Mouse (Mus musculus) forebrain, embryonic 10.5 days (tissue): ENCODE data around the gene Plekhf1. TPM values are rescaled to one million over a fixed set of nuclear protein-coding genes. Genes with fewer than 3 reads are reported as not detected.
A peak's percentile ranks its signal among the peaks of the same experiment; 100 is the strongest.

ENCODE experiments used
- DNase-seq: peaks from one replicate; pipeline ENCODE4 v3.0.0-alpha.2; 2017; ENCODE audit warnings: low spot score; ENCODE audit errors: extremely low spot score
- H3K27ac ChIP-seq: fragments of 300-500 bp; sonication (generic); 2 replicates; pipeline ENCODE4 v1.5.1; 2016; ENCODE audit warnings: mild to moderate bottlenecking
- H3K27me3 ChIP-seq: fragments of 300-500 bp; sonication (generic); 2 replicates; pipeline ENCODE4 v1.6.1; 2016; ENCODE audit warnings: mild to moderate bottlenecking; ENCODE audit not compliant: poor library complexity, severe bottlenecking
- H3K36me3 ChIP-seq: fragments of 300-500 bp; sonication (generic); replicated peaks from 2 replicates; pipeline ENCODE4 v1.6.1; 2016; ENCODE audit warnings: mild to moderate bottlenecking, moderate library complexity
- H3K4me1 ChIP-seq: fragments of 300-500 bp; sonication (generic); 2 replicates; pipeline ENCODE4 v1.6.1; 2016
- H3K4me3 ChIP-seq: fragments of 300-500 bp; sonication (generic); 2 replicates; pipeline ENCODE4 v1.5.1; 2016; ENCODE audit warnings: mild to moderate bottlenecking, moderate library complexity
- H3K9me3 ChIP-seq: fragments of 300-500 bp; sonication (generic); 2 replicates; pipeline ENCODE4 v1.6.1; 2016; ENCODE audit warnings: mild to moderate bottlenecking, moderate library complexity
- WGBS: fragments of 180-500 bp; shearing (Covaris S2); methylation state at CpG from one replicate; pipeline ENCODE4 v1.1.7; 2016; 5-methylcytosine and 5-hydroxymethylcytosine counted together
- polyA plus RNA-seq: library from polyadenylated mRNA; unstranded; fragments of >200 nt; fragmentation: Nextera tagmentation; extraction: Ambion mirVana; gene quantifications from 2 replicates; pipeline ENCODE4 v1.2.1, GENCODE M21; 2016

Plekhf1 gene
- polyA plus RNA-seq, 1 experiment from 2014 or later: 2.6 TPM

- no peak for DNase-seq
- WGBS: 59% methylated on average over 8 of the region's 8 CpGs
- no peaks in the 10 kb centered on the region for H3K9me3 ChIP-seq
- H3K4me1 ChIP-seq: no peaks in the 10 kb centered on the region; the same call in 1 of the 2 replicates
- H3K27ac ChIP-seq: no peak overlapping the region
- no peak overlapping the region for H3K4me3 ChIP-seq
- no peaks in the 10 kb centered on the region for H3K27me3 ChIP-seq
- H3K36me3 ChIP-seq: peaks cover 8% of the 10 kb centered on the region; the same call in 1 of the 2 replicates
Observed at GRCm38 (mm10) chr7:38191146-38191545, 36.7 kb downstream of the Plekhf1 start.

DNA sequence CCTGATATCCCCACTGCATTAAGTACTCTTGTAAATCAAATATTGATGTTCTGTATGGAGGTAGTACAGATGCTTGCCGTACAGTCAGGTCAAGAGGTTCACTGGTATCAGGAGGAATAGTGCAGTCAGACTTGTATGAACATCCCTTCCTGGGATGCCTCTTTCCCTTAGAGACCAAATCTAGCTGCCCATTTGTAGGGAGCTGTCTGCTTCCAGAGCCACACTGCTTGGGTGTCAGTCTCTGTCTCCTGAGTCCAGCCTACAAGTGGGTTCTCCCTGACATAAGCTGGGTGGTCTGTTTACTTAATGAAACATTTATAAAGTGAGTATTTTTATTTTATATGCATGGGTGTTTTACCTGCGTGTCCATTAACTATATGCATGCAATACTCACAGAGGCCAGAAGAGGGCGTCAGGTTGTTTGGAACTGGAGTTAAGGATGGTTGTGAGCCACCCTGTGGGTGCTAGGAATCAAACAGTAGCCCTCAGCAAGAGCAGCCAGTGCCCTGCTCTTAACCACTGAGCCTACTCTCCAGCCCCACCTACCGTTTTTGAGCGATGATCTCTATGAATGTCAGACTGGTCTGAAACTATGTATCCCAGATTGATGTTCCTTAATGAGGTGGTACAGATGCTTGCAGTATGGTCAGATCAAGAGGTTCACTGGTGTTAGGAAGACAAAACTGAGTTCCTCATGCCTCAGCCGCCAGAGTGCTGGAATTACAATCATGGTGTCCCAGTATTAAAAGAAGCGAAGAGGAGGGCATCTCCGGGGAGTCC lies 37.6 kb downstream of the Plekhf1 start:
- H3K4me3 ChIP-seq: no peak overlapping the region
- H3K4me1 ChIP-seq: no peaks in the 10 kb centered on the region; the same call in 1 of the 2 replicates
- no peak for DNase-seq
- H3K9me3 ChIP-seq: no peaks in the 10 kb centered on the region
- no peak overlapping the region for H3K27ac ChIP-seq
- 91% methylated on average over 8 of the region's 8 CpGs for WGBS
- H3K36me3 ChIP-seq: peaks cover 8% of the 10 kb centered on the region; the same call in 1 of the 2 replicates
- H3K27me3 ChIP-seq: no peaks in the 10 kb centered on the region

DNA sequence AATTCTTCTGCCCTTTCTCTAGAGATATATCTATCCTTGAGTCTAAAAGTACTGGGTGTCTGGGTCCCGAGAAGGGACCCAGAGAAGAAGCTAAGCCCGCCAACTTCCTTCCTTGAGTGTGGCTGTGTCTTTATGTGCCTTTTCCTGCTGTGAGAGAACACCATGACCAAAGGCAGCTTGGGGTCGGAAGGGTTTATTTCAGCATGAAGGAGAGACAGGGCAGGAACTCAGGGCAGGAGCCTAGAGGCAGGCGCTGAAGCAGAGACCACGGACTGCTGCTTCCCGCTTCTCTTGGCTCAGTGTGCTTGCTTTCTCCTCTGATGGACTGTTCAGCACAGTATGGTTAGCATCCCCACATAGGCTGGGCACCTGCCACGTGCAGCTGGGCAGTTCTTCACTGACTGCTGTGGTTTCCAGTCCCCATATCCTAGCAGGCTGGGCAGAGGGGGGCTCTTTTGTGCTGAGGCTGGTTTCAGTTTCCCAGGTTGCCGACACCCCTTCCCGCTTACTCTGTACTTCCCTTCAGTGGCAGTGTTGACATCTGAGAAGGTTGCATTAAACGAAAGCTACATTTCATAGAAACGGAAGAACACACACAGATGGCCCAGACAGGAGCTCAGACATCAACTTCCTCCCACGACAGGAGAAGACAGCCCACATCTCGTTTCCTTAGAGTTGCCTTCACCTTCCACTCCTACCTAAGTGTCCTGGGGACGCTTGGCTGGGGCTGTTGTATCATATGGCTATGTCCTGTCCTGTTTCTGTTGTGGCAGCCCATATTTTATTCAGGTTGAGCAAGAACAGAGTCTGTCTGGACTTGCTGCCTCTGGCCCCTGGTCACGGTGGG lies 38.5 kb downstream of the Plekhf1 start:
- DNase-seq: no peak
- WGBS: 85% methylated on average over 15 of the region's 15 CpGs
- Histone ChIP-seq H3K9me3 (no peaks in the 10 kb centered on the region), H3K4me1 (peaks cover 4% of the 10 kb centered on the region), H3K27ac (no peak overlapping the region), H3K36me3 (peaks cover 8% of the 10 kb centered on the region; the same call in 1 of the 2 replicates), H3K27me3 (no peaks in the 10 kb centered on the region), H3K4me3 (no peak overlapping the region)

GRCm38 (mm10) chr7:38188281-38189075 lies 39.3 kb downstream of the Plekhf1 start:
- DNase-seq: no peak

DNA sequence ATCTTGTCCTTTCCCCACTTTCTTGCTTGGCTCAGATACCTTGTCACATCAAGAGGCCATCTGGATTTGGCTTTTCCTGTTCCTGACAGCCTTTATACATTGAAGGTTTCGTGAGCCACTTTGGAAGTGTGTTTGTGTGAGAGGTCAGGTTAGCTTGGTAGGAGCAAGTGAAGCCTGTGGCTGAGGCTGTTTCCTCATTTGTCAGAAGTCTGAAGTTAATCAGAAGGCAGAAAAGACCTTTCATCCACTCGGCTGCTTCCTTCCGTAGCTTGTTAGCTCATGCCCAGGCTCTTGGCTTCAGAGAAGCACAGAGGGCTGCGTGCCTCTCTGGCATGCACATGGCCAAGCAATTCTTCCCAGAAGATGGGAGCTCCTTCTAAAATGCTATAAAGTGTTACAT lies 40.0 kb downstream of the Plekhf1 start:
- Histone ChIP-seq H3K27ac (no peak overlapping the region), H3K27me3 (no peaks in the 10 kb centered on the region), H3K36me3 (peaks cover 8% of the 10 kb centered on the region; the same call in 1 of the 2 replicates), H3K9me3 (no peaks in the 10 kb centered on the region), H3K4me1 (peaks cover 20% of the 10 kb centered on the region), H3K4me3 (no peak overlapping the region)
- 90% methylated on average over 4 of the region's 4 CpGs for WGBS
- no peak for DNase-seq

More at GRCm38 (mm10) chr7:38188281-38189075, 39.3 kb downstream of the Plekhf1 start:
- H3K9me3 ChIP-seq: no peaks in the 10 kb centered on the region
- H3K4me3 ChIP-seq: no peak overlapping the region
- H3K27me3 ChIP-seq: no peaks in the 10 kb centered on the region
- H3K36me3 ChIP-seq: peaks cover 8% of the 10 kb centered on the region; the same call in 1 of the 2 replicates
- peaks cover 13% of the 10 kb centered on the region for H3K4me1 ChIP-seq
- H3K27ac ChIP-seq: no peak overlapping the region
- WGBS: 90% methylated on average over 8 of the region's 8 CpGs

- Histone ChIP-seq H3K27ac (no peak overlapping the region), H3K4me3 (no peak overlapping the region), H3K36me3 (peaks cover 8% of the 10 kb centered on the region; the same call in 1 of the 2 replicates), H3K27me3 (no peaks in the 10 kb centered on the region), H3K4me1 (peaks cover 22% of the 10 kb centered on the region), H3K9me3 (no peaks in the 10 kb centered on the region)
- 75% methylated on average over 4 of the region's 4 CpGs for WGBS
- no peak for DNase-seq
Observed at GRCm38 (mm10) chr7:38186861-38187260, 41.0 kb downstream of the Plekhf1 start.

DNA sequence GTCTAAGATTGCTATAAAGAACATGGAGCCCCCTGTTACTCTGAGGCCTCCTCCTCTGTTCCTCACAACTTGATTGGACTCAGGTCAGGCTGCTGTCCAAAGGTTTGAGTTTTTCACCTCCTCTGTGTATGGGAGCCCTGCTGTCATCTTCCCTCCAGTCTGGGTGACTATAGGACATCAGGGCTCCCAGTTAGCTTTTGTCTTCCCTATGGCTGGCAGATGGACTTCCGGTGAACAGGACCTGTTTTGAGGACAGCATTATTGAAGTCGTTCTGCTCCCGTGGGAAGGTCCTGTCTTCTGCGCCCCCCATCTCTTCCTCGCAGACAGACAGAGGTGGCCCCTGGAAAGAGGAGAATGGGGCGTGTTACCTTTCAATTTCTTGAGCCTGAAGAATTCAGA lies 43.0 kb downstream of the Plekhf1 start:
- Histone ChIP-seq H3K27ac (no peak overlapping the region), H3K27me3 (no peaks in the 10 kb centered on the region), H3K36me3 (0 out of 2 replicates have a peak, but pooled peaks cover 1% of the 10 kb centered on the region), H3K4me1 (peaks cover 22% of the 10 kb centered on the region), H3K4me3 (no peak overlapping the region), H3K9me3 (no peaks in the 10 kb centered on the region)
- 90% methylated on average over 6 of the region's 6 CpGs for WGBS
- no peak for DNase-seq

GRCm38 (mm10) chr7:38184418-38184745 lies 43.4 kb downstream of the Plekhf1 start:
- 73% methylated on average over 1 of the region's 1 CpGs for WGBS
- H3K27me3 ChIP-seq: no peaks in the 10 kb centered on the region
- H3K4me1 ChIP-seq: peaks cover 22% of the 10 kb centered on the region
- H3K36me3 ChIP-seq: no peaks in the 10 kb centered on the region
- H3K4me3 ChIP-seq: peak overlapping the region; percentile 71
- no peak for DNase-seq
- H3K27ac ChIP-seq: no peak overlapping the region
- no peaks in the 10 kb centered on the region for H3K9me3 ChIP-seq

GRCm38 (mm10) chr7:38183709-38184417 lies 44.0 kb downstream of the Plekhf1 start:
- peak overlapping the region; percentile 71 for H3K4me3 ChIP-seq
- peak overlapping the region; percentile 91 for H3K27ac ChIP-seq
- no peaks in the 10 kb centered on the region for H3K36me3 ChIP-seq
- peaks cover 22% of the 10 kb centered on the region for H3K4me1 ChIP-seq
- no peaks in the 10 kb centered on the region for H3K27me3 ChIP-seq
- no peaks in the 10 kb centered on the region for H3K9me3 ChIP-seq
- 6% methylated on average over 36 of the region's 36 CpGs for WGBS
- DNase-seq: peak; percentile 87

GRCm38 (mm10) chr7:38182962-38183687 lies 44.7 kb downstream of the Plekhf1 start, which contains the start of gene 1600014C10Rik:
1600014C10Rik (plus strand) TSS chr7:38183217.
- H3K36me3 ChIP-seq: no peaks in the 10 kb centered on the region
- 4% methylated on average over 28 of the region's 28 CpGs for WGBS
- peaks cover 22% of the 10 kb centered on the region for H3K4me1 ChIP-seq
- peak within 1 kb of the TSS; percentile 71 for H3K4me3 ChIP-seq
- H3K27ac ChIP-seq: peak within 1 kb of the TSS; percentile 91
- DNase-seq: no peak
- no peaks in the 10 kb centered on the region for H3K27me3 ChIP-seq
- H3K9me3 ChIP-seq: no peaks in the 10 kb centered on the region

DNA sequence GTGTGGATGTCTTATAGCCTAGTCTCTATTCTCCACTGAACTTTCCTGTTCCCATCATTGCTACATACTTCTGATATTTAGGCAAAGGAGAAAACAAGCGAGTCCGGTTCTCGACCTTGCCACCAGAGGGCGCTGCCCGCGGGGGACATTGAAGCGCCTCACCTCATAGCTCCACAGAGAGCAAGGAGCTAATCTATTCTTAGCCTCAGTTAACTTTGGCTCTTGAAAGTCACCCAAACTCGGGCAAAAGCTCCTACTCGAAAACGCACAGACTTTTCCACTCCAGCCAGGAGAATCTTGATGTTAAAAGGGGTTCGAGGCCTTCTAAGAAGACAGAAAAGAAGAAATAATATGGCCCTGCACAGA lies 45.2 kb downstream of the Plekhf1 start:
- H3K27me3 ChIP-seq: no peaks in the 10 kb centered on the region
- H3K36me3 ChIP-seq: no peaks in the 10 kb centered on the region
- H3K9me3 ChIP-seq: no peaks in the 10 kb centered on the region
- peaks cover 22% of the 10 kb centered on the region for H3K4me1 ChIP-seq
- H3K4me3 ChIP-seq: peak overlapping the region; percentile 71
- H3K27ac ChIP-seq: peak overlapping the region; percentile 91
- peak; percentile 83 for DNase-seq
- WGBS: under 1% methylated on average over 11 of the region's 11 CpGs
